Mouse (Mus musculus) adrenal gland, postnatal 25 days (tissue): ENCODE measurements around the gene Vmn1r139. TPM values are rescaled to one million over a fixed set of nuclear protein-coding genes. Genes with fewer than 3 reads are reported as not detected.
"Not testable (repeated sequence)": the region's sequence is repeated elsewhere in the genome, so short reads cannot be mapped to it uniquely, and the experiment has no call there.

ENCODE experiments used
- DNase-seq: peaks from one replicate; pipeline ENCODE4 v3.0.0; 2021; ENCODE audit warnings: mixed read lengths
- long read RNA-seq: library from polyadenylated mRNA; stranded (forward); transcript quantifications from one replicate; pipeline ENCODE4 v2.0.0, GENCODE M21; 2021
- total RNA-seq: library from RNA; stranded (reverse); gene quantifications from 2 replicates; pipeline ENCODE4 v1.2.3, GENCODE M21; 2021

Gene Vmn1r139
- not detected in 2 replicates for total RNA-seq
- long read RNA-seq, result 0 reads

DNA sequence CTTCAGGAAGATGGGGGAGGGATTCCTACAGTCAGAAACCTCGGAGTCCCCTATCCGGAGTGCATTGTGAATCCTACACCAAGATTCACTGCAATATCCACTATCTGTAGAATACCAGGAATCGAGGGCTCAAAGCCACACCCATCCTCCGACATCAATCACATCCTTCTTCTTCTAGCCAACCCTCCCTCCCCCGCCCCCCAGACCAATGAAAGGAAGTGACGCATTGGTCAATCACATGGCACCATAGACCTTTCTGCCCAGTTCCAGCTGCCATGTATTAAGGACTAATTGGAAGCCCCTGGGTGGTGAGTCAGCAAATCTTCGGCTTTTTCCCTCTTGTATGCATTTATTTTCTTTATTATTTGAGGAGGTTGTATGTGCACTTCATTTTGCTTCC, at the start of gene Vmn1r139:
Gene Vmn1r139 (plus strand): TSS at position 301 of the 400 bp plus-strand sequence.
- DNase-seq, result not testable (repeated sequence)

DNA sequence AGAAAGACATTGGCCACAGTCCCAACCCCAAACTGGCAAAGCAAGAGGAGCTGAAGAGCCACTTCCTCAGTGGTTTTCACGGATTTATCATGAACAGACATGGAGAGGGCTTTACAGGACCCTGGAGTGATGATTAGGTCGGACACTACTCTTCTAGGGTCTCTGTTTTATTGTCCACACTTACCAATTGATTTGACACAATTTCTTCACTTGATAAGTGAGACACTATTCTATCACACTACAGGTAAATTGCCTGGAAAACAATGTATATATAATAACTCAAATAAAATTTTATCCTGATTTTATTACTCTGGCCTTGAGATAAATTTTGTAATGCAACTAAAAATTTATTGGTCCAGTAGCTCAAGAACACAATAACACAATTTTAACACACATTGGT, 40.1 kb upstream of the Vmn1r139 start, which contains the start of gene Vmn1r138:
Gene Vmn1r138 (minus strand): TSS at position 101 of the 400 bp plus-strand sequence.
- not testable (repeated sequence) for DNase-seq

DNA sequence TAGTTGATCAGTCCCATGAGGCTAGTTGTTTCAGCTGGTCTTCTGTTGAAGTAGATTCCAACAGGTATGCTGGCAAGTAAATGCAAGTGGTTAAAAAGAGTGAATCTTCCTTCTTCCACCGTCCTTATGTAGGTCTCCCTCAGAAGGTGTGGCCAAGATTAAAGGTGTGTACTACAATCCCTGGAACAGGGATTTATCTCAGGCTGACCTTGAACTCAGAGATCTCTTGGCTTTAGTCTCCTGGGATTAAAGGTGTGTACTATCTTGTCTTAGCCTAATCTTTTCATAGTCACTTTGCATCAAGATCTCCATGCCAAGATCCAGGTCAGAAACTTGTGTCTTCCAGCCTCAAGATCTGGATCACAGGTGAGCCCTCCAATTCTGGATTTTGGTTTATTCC, 12.7 kb upstream of the Vmn1r139 start, which contains the start of gene Gm6176:
Gene Gm6176 (minus strand): TSS at position 101 of the 400 bp plus-strand sequence.
- DNase-seq, result not testable (repeated sequence)

DNA sequence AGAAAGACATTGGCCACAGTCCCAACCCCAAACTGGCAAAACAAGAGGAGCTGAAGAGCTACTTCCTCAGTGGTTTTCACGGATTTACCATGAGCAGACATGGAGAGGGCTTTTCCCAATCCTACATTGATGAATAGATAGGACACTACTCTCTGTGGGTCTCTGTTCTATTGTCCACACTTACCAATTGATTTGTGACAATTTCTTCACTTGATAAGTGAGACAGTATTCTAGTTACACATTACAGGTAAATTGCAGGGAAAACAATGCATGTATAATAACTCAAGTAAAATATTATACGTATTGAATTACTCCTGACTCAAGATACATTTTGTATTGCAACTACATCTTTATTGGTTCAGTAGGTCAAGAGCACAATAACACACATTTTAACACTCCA, 49.3 kb downstream of the Vmn1r139 start, which contains the start of gene Gm16451:
Gene Gm16451 (minus strand): TSS at position 101 of the 400 bp plus-strand sequence.
- DNase-seq, result not testable (repeated sequence)

DNA sequence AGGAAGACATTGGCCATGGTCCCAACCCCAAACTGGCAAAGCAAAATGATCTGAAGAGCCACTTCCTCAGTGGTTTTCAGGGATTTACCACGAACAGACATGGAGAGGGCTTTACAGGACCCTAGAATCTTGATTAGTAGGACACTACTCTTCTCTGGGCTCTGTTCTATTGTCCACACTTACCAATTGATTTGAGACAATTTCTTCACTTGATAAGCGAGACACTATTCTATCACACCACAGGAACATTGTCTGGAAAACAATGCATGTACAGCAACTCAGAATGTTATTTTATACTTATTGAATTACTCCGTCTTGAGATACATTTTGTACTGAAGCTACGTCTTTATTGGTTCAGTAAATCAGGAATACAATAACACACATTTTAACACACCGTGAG, 65.8 kb downstream of the Vmn1r139 start, which contains the start of gene Gm10666:
Gene Gm10666 (minus strand): TSS at position 101 of the 400 bp plus-strand sequence.
- not testable (repeated sequence) for DNase-seq

Other genes with a start within 250 kb of the Vmn1r139 start
- gene Vmn1r135, start 236.7 kb upstream of the Vmn1r139 start, total RNA-seq, result not detected in 2 replicates
- gene Gm5725, start 224.8 kb upstream of the Vmn1r139 start, total RNA-seq, result not detected in 2 replicates
- gene Gm5891, start 147.8 kb upstream of the Vmn1r139 start, total RNA-seq, result not detected in 2 replicates
- gene Vmn1r137, start 74.5 kb upstream of the Vmn1r139 start, total RNA-seq, result not detected in 2 replicates
- gene Vmn1r138, start 40.2 kb upstream of the Vmn1r139 start, total RNA-seq, result not detected in 2 replicates
- not detected in 2 replicates for gene Gm6176, start 12.8 kb upstream of the Vmn1r139 start, total RNA-seq
- not detected in 2 replicates for gene Gm16451, start 49.2 kb downstream of the Vmn1r139 start, total RNA-seq
- gene Gm10666, start 65.7 kb downstream of the Vmn1r139 start, total RNA-seq, result not detected in 2 replicates
- not detected in 2 replicates for gene Vmn1r142, start 95.0 kb downstream of the Vmn1r139 start, total RNA-seq
- not detected in 2 replicates for gene Vmn1r143, start 120.3 kb downstream of the Vmn1r139 start, total RNA-seq
- gene Gm8653, start 132.2 kb downstream of the Vmn1r139 start, total RNA-seq, result not detected in 2 replicates
- not detected in 2 replicates for gene Gm8453, start 160.4 kb downstream of the Vmn1r139 start, total RNA-seq